Mouse (Mus musculus) heart, postnatal 0 days (tissue): ENCODE measurements around the gene Tm9sf2. TPM values are rescaled to one million over a fixed set of nuclear protein-coding genes. Genes with fewer than 3 reads are reported as not detected.

Experiments used
- ATAC-seq: fragments of 200-750 bp; cut with Nextera tagmentation; 2 replicates; pipeline ENCODE4 v1.8.0; 2017; ENCODE audit warnings: low read depth, moderate number of reproducible peaks, moderate library complexity; ENCODE audit not compliant: insufficient read depth
- DNase-seq: peaks from one replicate; pipeline ENCODE4 v3.0.0-alpha.2; 2016; ENCODE audit warnings: low spot score
- H3K27ac ChIP-seq: fragments of 300-500 bp; sonication (generic); 2 replicates; pipeline ENCODE4 v1.5.1; 2014; ENCODE audit warnings: low read depth, mild to moderate bottlenecking
- H3K27me3 ChIP-seq: fragments of 300-500 bp; sonication (generic); 2 replicates; pipeline ENCODE4 v1.6.1; 2014; ENCODE audit warnings: low read length, mixed read lengths; ENCODE audit not compliant: control insufficient read depth, insufficient read depth
- H3K36me3 ChIP-seq: fragments of 300-500 bp; sonication (generic); replicated peaks from 2 replicates; pipeline ENCODE4 v1.6.1; 2014; ENCODE audit warnings: low read length, mixed read lengths; ENCODE audit not compliant: control insufficient read depth, insufficient read depth
- H3K4me1 ChIP-seq: fragments of 300-500 bp; sonication (generic); 2 replicates; pipeline ENCODE4 v1.6.1; 2014; ENCODE audit warnings: antibody characterized with exemption; ENCODE audit not compliant: control insufficient read depth, insufficient read depth
- H3K4me2 ChIP-seq: fragments of 300-500 bp; sonication (generic); 2 replicates; pipeline ENCODE4 v1.6.1; 2014; ENCODE audit warnings: low read depth, mild to moderate bottlenecking, low read length, moderate library complexity
- H3K4me3 ChIP-seq: fragments of 300-500 bp; sonication (generic); 2 replicates; pipeline ENCODE4 v1.5.1; 2014; ENCODE audit warnings: low read depth, low read length
- H3K9ac ChIP-seq: fragments of 300-500 bp; sonication (generic); replicated peaks from 2 replicates; pipeline ENCODE4 v1.6.1; 2014; ENCODE audit warnings: low read depth, low read length, mixed read lengths
- H3K9me3 ChIP-seq: fragments of 300-500 bp; sonication (generic); replicated peaks from 2 replicates; pipeline ENCODE4 v1.6.1; 2016; ENCODE audit warnings: low read length; ENCODE audit not compliant: control insufficient read depth
- CTCF ChIP-seq: IDR thresholded peaks from 2 replicates; pipeline ENCODE4 v1.5.1; 2016; ENCODE audit warnings: antibody characterized with exemption, control low read depth, low read depth
- EP300 ChIP-seq: IDR thresholded peaks from 2 replicates; pipeline ENCODE4 v1.6.1; 2016; ENCODE audit warnings: antibody characterized with exemption, low read depth
- whole genome bisulfite sequencing: fragments of 180-500 bp; shearing (Covaris S2); extraction: QIAGEN DNeasy Blood & Tissue Kit; methylation state at CpG from one replicate; pipeline ENCODE4 v1.1.7; 2014; 5-methylcytosine and 5-hydroxymethylcytosine counted together
- polyA plus RNA-seq: library from polyadenylated mRNA; unstranded; fragments of >200 nt; fragmentation: Nextera tagmentation; extraction: Ambion mirVana; gene quantifications from 2 replicates; pipeline ENCODE4 v1.2.1, GENCODE M21; 2015
- total RNA-seq: library from RNA; depleted of rRNA; stranded (reverse); fragments of >200 nt; gene quantifications from 2 replicates; pipeline ENCODE4 v1.2.3, GENCODE M21; 2014; ENCODE audit warnings: low replicate concordance

Gene Tm9sf2
- total and polyA plus RNA-seq, 2 experiments from 2014 or later, result 104 to 117 TPM

- Histone ChIP-seq H3K4me2 (no peak overlapping the region), H3K9me3 (no peaks in the 10 kb centered on the region), H3K4me3 (no peak overlapping the region), H3K36me3 (peaks cover 4% of the 10 kb centered on the region; the same call in 1 of the 2 replicates), H3K9ac (no peak overlapping the region), H3K27ac (no peak overlapping the region), H3K4me1 (peaks cover 7% of the 10 kb centered on the region), H3K27me3 (no peaks in the 10 kb centered on the region)
- 76% methylated on average over 1 of the region's 1 CpGs for WGBS
- TF ChIP-seq EP300 (no peak), CTCF (no peak)
- no peak for ATAC-seq
- no peak for DNase-seq
Measured at GRCm38 (mm10) chr14:122116200-122116599, 9.4 kb downstream of the Tm9sf2 start.

GRCm38 (mm10) chr14:122130111-122130797 lies 23.4 kb downstream of the Tm9sf2 start:
- no peaks in the 10 kb centered on the region for H3K9me3 ChIP-seq
- WGBS, result 67% methylated on average over 5 of the region's 5 CpGs
- no peak overlapping the region for H3K4me3 ChIP-seq
- H3K36me3 ChIP-seq, result peaks cover 46% of the 10 kb centered on the region
- no peaks in the 10 kb centered on the region for H3K4me1 ChIP-seq
- H3K4me2 ChIP-seq, result no peak overlapping the region
- no peak for ATAC-seq
- H3K27ac ChIP-seq, result no peak overlapping the region
- no peak overlapping the region for H3K9ac ChIP-seq
- DNase-seq, result peak; percentile 32
- H3K27me3 ChIP-seq, result no peaks in the 10 kb centered on the region
- TF ChIP-seq EP300 (no peak), CTCF (peak; percentile 52)

- H3K9ac ChIP-seq, result no peak overlapping the region
- no peaks in the 10 kb centered on the region for H3K9me3 ChIP-seq
- peaks cover 38% of the 10 kb centered on the region for H3K36me3 ChIP-seq
- H3K27ac ChIP-seq, result no peak overlapping the region
- no peak overlapping the region for H3K4me2 ChIP-seq
- no peaks in the 10 kb centered on the region for H3K27me3 ChIP-seq
- DNase-seq (no peak), ATAC-seq (no peak)
- H3K4me3 ChIP-seq, result no peak overlapping the region
- no peaks in the 10 kb centered on the region for H3K4me1 ChIP-seq
- TF ChIP-seq EP300 (no peak), CTCF (no peak)
- 86% methylated on average over 2 of the region's 2 CpGs for WGBS
Measured at GRCm38 (mm10) chr14:122131644-122132043, 24.8 kb downstream of the Tm9sf2 start.

- TF ChIP-seq EP300 (no peak), CTCF (no peak)
- no peaks in the 10 kb centered on the region for H3K27me3 ChIP-seq
- peaks cover 49% of the 10 kb centered on the region for H3K36me3 ChIP-seq
- H3K4me2 ChIP-seq, result no peak overlapping the region
- 97% methylated on average over 3 of the region's 3 CpGs for WGBS
- no peaks in the 10 kb centered on the region for H3K4me1 ChIP-seq
- DNase-seq (no peak), ATAC-seq (no peak)
- no peak overlapping the region for H3K4me3 ChIP-seq
- no peaks in the 10 kb centered on the region for H3K9me3 ChIP-seq
- H3K9ac ChIP-seq, result no peak overlapping the region
- no peak overlapping the region for H3K27ac ChIP-seq
Measured at GRCm38 (mm10) chr14:122136368-122136928, 29.6 kb downstream of the Tm9sf2 start.

GRCm38 (mm10) chr14:122137234-122137633 lies 30.4 kb downstream of the Tm9sf2 start:
- Histone ChIP-seq H3K36me3 (peaks cover 52% of the 10 kb centered on the region), H3K4me2 (no peak overlapping the region), H3K9me3 (no peaks in the 10 kb centered on the region), H3K27ac (no peak overlapping the region), H3K27me3 (no peaks in the 10 kb centered on the region), H3K9ac (no peak overlapping the region), H3K4me1 (no peaks in the 10 kb centered on the region), H3K4me3 (no peak overlapping the region)
- 55% methylated on average over 7 of the region's 7 CpGs for WGBS
- DNase-seq (no peak), ATAC-seq (no peak)
- TF ChIP-seq CTCF (no peak), EP300 (no peak)
